Mouse (Mus musculus): ENCODE measurements at regions not wholly inside any gene's neighbourhood (a gene's known extent, or its start where the extent isn't known, plus 50 kb on each side); places are given as distances from the start of the nearest gene placed in this dataset.

DNA sequence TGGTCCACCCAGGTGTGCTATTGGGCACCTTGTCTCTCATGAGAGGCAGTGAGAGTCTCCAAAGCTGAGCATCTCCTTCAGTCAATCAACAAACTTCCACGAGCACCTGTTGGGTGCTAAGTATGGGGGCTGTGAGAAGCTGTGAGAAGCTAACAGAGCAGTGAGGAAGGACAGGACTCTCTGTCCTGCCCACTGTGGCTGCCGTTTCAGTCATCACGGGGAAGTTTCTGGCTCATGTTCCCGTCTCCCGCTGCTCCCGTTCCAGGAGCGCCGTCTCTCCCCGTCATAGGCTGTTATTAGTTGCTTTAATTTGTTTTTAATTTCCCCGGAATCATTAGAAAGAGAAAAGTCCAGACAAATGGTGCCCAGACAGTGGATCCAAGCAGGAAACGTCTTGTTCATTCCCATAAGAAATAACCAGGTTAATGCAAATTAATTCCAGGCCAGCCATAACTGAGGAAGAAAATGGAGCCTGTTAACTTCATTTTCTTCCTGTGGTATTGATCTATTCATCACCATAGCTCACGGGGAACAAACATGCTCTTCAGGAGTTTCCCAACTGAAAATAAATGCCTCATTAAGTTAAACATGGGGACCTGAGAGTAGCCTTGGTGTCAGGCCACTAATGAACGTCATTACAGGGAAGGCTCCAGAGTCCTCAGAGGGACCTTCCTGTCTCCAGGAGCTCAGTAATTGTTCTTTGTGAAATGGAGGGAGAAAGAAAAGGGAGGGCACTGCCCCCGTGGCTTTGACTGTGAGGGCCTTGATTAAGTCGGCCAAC lies 70.3 kb downstream of the Matn1 start:
- DNase-seq (ENCODE audit: low spot score) = no peak

DNA sequence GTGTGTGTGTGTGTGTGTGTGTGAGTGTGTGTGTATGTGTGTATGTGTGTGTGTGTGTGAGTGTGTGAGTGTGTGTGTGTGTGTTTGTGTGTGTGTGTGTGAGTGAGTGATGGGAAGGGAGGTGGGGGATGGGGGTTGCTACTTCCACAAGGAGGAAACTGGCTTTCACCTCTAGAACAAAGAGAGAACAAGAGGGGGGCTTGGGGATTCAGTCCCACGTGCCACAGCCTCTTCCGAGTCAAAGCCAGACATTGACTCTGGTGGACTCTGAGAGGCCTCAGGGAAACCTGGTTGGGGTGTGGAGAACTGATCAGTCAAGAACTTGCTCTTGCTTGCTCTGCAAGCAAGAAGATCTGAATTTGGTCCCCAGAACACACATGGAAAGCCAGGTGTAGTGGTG lies 71.0 kb downstream of the Matn1 start:
- no peak for DNase-seq (ENCODE audit: low spot score)

- no peak for DNase-seq (ENCODE audit: low spot score)
Measured at GRCm38 (mm10) chr4:131023601-131024000, 79.4 kb downstream of the Matn1 start.

DNA sequence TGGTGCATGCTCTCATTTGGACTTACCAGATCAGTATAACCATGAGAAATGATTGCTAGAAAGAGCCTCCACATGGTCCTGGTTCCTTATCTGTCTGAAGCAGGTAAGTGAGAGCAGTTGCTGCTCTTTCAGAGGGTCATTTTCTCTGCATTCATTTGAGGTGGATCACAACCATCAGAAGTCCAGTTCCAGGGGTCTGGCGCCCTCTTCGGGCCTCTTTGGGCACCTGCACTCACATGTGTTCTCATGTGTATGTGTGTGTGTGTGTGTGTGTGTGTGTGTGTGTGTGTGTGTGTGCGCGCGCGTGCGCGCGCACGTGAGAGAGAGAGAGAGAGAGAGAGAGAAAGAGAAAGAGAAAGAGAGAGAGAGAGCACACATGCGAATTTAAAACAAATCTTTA lies 92.1 kb downstream of the Matn1 start:
- no peak for DNase-seq (ENCODE audit: low spot score)

GRCm38 (mm10) chr4:131037179-131037578 lies 93.0 kb downstream of the Matn1 start:
- no peak for DNase-seq (ENCODE audit: low spot score)

DNA sequence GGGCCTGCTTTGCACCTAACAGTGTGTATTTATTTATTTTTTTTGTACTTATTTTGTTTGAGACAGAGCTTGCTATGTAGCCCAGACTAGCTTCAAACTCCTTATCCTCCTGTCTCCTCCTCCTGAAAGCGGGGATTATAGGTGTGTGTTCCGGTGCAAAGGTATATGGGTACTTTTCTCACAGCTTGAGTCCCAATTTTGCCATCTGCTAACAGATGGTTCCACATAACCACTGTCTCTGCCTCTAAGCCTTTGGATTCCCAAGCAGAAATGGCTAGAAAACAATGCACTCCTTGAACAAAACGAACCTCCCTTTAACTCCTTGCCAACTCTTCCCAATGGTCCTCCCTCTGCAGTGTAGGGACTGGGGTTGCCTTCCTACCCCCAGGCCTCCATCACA lies 95.5 kb downstream of the Matn1 start:
- no peak for DNase-seq (ENCODE audit: low spot score)

GRCm38 (mm10) chr4:131041210-131041609 lies 97.0 kb downstream of the Matn1 start:
- DNase-seq (ENCODE audit: low spot score) = no peak

DNA sequence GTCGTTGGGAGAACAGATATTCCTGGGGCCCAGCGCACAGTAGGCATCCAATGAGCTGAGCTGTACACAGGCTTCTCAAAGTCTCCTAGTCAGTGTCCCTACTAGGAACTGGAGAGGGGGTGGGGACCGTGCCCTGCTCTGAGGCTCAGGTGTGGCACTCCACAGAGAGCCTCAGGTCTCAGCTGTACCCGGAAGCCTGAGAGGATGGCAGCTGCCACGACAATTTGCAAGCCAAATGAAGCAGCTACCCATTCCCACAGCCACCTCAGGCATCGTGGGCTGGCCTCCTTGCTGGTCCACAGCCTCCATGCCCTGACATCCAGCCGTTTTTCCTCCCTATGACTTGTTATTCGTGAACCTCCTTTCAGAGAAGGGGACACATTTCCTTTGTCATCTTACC lies 101.9 kb downstream of the Matn1 start:
- DNase-seq (ENCODE audit: low spot score) = no peak

DNA sequence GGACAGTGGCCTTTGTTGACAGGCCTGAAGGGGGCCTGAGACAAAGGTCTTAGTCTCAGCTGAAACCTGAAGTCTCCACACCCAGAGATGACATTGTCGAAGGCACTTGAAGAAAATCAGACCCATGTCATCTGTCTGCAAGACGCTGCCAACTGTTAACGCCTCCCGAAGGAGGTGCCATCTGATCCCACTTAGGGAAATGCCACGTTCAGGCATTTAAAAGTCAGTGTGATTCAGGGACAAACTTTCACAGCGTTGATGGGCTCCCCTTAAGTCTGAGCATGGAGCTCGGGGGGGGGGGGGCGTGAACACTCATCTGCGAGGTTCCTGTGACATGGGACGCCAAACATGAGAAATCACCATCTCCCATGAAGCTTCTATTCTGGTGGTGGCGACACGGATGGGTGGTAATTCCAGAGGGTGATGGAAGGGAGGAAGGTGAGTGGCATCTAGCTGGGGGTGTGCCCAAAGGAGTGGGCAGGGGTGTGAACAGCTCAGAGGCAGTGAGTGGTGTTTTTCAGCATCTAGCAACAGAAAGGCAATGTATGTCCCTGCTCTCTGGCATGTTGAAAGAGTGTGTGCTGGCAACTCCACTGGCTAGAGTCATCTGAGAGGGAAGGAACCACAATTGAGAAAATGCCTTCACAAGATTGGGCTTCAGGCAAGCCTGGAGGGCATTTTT lies 102.9 kb downstream of the Matn1 start:
- no peak for DNase-seq (ENCODE audit: low spot score)

DNA sequence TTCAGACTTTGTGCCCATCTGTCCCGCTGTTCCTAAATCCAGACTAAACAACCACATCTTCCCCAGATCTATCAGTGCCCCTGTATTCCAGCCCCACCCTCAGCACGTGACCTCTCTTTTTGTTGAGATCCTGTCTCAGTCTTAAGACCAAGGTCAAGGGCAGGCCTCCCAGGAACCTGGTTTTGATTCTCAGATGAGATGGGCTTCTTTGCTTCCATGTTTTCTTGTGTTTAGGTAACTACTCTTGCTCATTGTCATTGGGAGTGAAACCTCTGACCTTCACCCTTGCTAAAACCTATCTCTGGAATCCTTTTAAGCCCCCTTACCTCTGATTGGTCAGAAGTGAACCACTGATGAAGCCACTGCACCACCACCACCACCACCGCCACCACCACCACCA lies 112.1 kb downstream of the Matn1 start:
- no peak for DNase-seq (ENCODE audit: low spot score)

GRCm38 (mm10) chr4:131059572-131059971 lies 115.4 kb downstream of the Matn1 start:
- DNase-seq (ENCODE audit: low spot score) = no peak

DNA sequence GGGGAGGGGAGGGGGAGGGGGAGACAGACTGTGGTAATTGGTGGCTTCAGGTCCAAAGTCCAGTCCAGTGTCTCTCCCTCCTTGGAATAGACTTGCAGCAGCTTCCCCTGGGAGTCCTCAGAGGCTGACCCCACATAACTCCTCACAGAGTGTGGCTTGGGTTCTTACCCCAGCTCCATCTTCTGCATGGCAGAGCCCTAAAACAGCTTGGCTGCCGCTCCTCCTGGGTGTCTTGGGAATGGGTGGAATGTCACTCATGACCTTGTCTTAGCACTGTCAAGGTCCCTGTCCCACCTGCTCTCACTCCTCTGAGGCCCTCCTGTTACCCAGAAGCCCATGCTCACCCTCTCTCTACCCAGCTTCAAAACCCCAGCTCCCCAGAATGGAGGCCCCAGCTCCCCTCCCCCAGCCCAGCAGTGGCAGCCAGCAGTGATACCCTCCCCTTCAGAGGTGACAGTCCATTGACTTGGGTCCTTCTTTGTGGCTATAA lies 116.1 kb downstream of the Matn1 start:
- no peak for DNase-seq (ENCODE audit: low spot score)

DNA sequence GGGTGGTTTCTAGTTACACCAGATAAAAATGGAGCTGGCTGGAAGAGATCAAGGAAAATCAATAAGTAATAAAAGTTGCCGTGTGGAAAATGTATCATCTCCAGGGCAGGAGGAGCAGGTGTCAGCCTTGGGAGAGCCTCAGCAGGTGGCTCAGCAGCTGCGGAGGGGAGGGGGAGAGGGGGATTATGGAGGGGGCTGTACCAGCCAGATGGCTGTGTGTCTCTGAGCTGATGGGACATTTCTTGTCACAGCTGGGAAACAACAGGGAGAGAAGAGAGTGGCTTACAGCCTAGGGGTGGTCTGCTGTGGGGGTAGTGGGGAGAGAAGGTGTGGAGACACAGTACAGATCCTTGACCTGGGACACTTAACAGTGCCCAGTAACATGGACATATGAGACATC lies 116.5 kb downstream of the Matn1 start:
- DNase-seq (ENCODE audit: low spot score) = peak; percentile 26

- DNase-seq (ENCODE audit: low spot score) = no peak
Measured at GRCm38 (mm10) chr4:131062592-131062991, 118.4 kb downstream of the Matn1 start.

GRCm38 (mm10) chr4:131066186-131066939 lies 122.2 kb downstream of the Matn1 start:
- no peak for DNase-seq (ENCODE audit: low spot score)

- no peak for DNase-seq (ENCODE audit: low spot score)
Measured at GRCm38 (mm10) chr4:131070566-131070965, 126.4 kb downstream of the Matn1 start.

GRCm38 (mm10) chr4:131072623-131073022 lies 128.4 kb downstream of the Matn1 start:
- DNase-seq (ENCODE audit: low spot score) = no peak

GRCm38 (mm10) chr4:131073420-131073819 lies 129.2 kb downstream of the Matn1 start:
- DNase-seq (ENCODE audit: low spot score) = no peak

DNA sequence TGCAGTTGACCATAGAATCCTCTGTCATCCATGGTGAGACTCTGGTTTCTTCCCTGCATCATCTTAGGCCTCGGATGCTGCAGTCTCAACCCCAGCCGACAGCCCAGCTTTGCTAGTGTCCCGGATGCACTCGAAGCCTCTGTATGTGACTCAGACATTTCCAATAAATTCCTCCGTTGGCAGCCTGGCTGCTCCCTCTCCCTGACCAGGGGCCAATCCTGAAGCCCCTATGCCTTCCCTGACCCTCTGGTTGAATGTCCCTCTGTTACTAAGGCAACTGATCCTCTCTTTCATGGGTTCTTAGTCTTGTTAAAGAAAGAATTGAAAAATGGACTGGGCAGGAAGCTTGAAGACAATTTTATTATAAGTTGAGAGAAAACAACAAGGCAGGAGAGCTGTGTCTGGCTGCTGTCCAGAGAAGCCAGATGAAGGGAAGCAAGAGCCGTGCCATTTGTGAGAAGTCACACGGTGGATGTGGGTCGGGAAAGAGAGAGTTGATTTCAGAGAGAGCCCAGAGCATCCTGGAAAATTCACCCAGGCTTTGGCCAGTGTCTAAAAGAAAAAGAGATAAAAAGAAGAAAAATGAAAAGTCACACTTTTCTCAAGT lies 131.2 kb downstream of the Matn1 start:
- DNase-seq (ENCODE audit: low spot score) = no peak

- DNase-seq (ENCODE audit: low spot score) = no peak
Measured at GRCm38 (mm10) chr4:131076628-131077027, 132.4 kb downstream of the Matn1 start.

DNA sequence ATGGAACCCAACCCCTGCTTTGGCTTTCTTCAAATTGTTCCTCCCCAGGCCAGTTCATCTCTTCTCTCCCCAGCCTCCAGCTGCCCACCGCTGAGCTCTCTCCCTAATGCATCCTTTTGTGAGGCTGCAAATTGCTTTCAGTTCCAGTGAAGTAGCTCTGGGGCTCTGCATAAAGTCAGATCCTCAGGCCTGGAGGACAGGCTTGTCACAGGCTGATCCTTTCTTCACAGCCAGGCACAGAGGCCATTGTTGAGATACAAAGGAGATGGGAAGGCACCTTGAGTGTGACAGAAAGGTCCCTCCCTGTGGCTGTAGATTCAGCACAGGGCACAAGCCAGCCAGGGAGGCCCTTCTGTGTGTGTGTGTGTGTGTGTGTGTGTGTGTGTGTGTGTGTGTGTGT lies 135.9 kb downstream of the Matn1 start:
- DNase-seq (ENCODE audit: low spot score) = no peak

DNA sequence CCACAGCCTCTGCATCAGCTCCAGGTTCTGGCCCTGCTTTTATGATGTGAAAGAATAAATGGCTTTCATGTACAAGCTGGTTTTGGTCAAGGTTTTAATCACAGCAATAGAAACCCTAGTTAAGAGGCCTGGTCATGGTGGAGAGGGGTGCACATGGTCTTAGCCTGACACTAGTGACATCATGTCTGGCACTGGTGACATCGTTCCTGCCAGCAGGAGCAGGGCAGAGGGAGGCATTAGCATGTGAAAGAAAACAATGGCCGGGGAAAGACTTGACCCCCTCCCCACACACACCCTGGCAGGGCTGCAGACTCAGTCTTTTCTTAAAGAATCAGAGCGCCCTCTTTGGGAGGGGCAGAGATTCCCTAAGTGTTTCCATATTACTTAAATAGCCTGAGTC lies 139.2 kb downstream of the Matn1 start:
- DNase-seq (ENCODE audit: low spot score) = no peak
